Mouse (Mus musculus) kidney, adult 2 months (tissue): ENCODE measurements at regions not wholly inside any gene's neighbourhood (a gene's known extent, or its start where the extent isn't known, plus 50 kb on each side); places are given as distances from the start of the nearest gene placed in this dataset.
A peak's percentile ranks its signal among the peaks of the same experiment; 100 is the strongest.

ENCODE experiments used
- DNase-seq: peaks from one replicate; pipeline ENCODE4 v3.0.0; 2021
- H3K27ac ChIP-seq: fragments of 200-500 bp; 2 replicates; pipeline ENCODE4 v1.5.1; 2012; ENCODE audit warnings: low read depth, low read length, control low read depth, inconsistent platforms; ENCODE audit not compliant: insufficient read depth
- H3K27me3 ChIP-seq: fragments of 200-500 bp; replicated peaks from 2 replicates; pipeline ENCODE4 v1.6.1; 2012; ENCODE audit warnings: mild to moderate bottlenecking, moderate library complexity, low read length, inconsistent platforms; ENCODE audit not compliant: control insufficient read depth, insufficient read depth
- H3K36me3 ChIP-seq: fragments of 200-500 bp; 2 replicates; pipeline ENCODE4 v1.6.1; 2012; ENCODE audit warnings: mild to moderate bottlenecking, moderate library complexity, low read length, inconsistent platforms; ENCODE audit not compliant: control insufficient read depth, insufficient read depth
- H3K4me1 ChIP-seq: fragments of 200-500 bp; 2 replicates; pipeline ENCODE4 v1.6.1; 2011; ENCODE audit warnings: low read length; ENCODE audit not compliant: control insufficient read depth, insufficient read depth
- H3K4me3 ChIP-seq: fragments of 200-500 bp; 2 replicates; pipeline ENCODE4 v1.5.1; 2011; ENCODE audit warnings: mild to moderate bottlenecking, low read depth, low read length, control low read depth; ENCODE audit not compliant: insufficient read depth
- CTCF ChIP-seq: fragments of 200-500 bp; conservative IDR thresholded peaks from 2 replicates; pipeline ENCODE4 v1.5.1; 2011; ENCODE audit warnings: low read depth, mild to moderate bottlenecking, control low read depth, low read length, moderate library complexity, mixed read lengths; ENCODE audit not compliant: insufficient read depth, insufficient read length
- POLR2A ChIP-seq: fragments of 200-500 bp; IDR thresholded peaks from one replicate; pipeline ENCODE4 v1.6.1; 2011; ENCODE audit warnings: low read depth, low read length, control low read depth
- WGBS: fragments of 180-500 bp; shearing (Covaris S2); methylation state at CpG from one replicate; pipeline ENCODE4 v1.1.7; 2018; 5-methylcytosine and 5-hydroxymethylcytosine counted together

DNA sequence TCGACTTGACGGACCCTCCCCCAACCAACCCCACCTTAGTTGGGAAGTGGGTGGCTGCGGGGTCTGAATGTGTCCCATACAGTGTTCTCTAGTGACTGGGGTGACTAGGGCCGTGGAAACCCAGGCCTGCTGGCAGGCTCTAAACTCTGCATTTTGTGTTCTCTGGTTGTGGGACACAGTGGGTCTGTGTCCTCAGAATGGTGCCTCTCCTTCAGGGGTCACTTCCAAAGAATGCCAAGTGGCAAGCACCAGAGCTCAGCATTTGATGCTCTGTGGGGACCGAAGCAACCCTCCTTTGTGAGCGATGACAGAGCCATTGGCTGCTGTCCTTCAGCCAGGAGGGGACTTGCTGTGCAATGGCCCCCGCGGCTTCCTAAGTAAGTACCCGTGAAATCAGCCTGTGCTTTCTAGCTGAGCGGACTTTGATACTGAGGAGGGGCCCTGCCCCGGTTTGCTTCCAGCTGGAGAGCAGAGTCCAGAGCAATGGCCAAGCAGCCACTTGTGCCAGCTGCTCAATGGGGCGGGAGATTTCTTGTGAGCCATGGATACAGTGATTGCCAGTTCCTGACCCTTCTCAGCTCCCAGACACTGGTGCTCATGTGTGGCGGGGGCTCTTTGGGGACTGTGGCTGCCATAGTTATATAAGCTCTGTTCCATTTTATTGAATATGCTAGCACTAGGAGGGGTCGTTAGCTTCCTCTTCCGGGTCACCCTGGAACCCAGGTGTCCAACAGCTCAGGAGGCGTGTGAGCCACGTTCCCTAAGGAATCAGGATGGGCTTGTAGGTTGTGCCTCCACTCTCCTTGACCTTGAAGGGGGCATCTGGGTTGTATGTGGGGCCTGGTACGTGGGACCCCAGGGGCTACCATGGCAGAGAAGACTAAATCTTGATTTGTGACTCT, 60.4 kb upstream of the Sulf2 start:
- peak; percentile 94 for DNase-seq
- H3K4me3 ChIP-seq, result no peak overlapping the region
- TF ChIP-seq POLR2A (no peak), CTCF (no peak)
- peaks cover 14% of the 10 kb centered on the region for H3K4me1 ChIP-seq
- WGBS, result 52% methylated on average over 18 of the region's 18 CpGs
- no peaks in the 10 kb centered on the region for H3K36me3 ChIP-seq
- H3K27me3 ChIP-seq, result no peaks in the 10 kb centered on the region
- peak overlapping the region; percentile 91 for H3K27ac ChIP-seq

GRCm38 (mm10) chr2:166215191-166215590, 59.7 kb upstream of the Sulf2 start:
- no peak for DNase-seq
- H3K4me1 ChIP-seq, result peaks cover 14% of the 10 kb centered on the region
- no peaks in the 10 kb centered on the region for H3K27me3 ChIP-seq
- H3K27ac ChIP-seq, result peak overlapping the region; percentile 91
- H3K4me3 ChIP-seq, result no peak overlapping the region
- no peak for TF ChIP-seq POLR2A
- TF ChIP-seq CTCF, result no peak
- no peaks in the 10 kb centered on the region for H3K36me3 ChIP-seq
- WGBS, result 66% methylated on average over 7 of the region's 7 CpGs

DNA sequence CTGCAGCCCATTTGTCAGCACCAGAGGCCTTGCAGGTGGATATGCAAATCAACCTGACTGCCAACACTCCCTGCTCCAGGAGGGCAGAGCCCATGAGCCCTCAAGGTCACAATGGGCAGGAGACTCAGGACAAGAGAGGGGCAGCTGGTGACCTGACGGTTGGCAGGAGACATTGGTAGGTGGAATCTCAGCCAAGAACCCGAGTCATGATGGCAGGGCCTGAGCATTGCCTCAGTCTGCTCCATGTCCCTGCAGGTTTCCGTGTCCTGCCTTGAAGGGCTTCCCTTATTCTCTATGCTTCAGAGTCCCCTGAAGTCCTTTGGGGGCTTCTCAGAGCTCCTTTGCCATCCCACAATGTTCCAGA, 51.7 kb upstream of the Sulf2 start:
- no peaks in the 10 kb centered on the region for H3K4me1 ChIP-seq
- no peak for DNase-seq
- no peak overlapping the region for H3K4me3 ChIP-seq
- TF ChIP-seq CTCF (no peak), POLR2A (no peak)
- WGBS, result 81% methylated on average over 3 of the region's 3 CpGs
- no peaks in the 10 kb centered on the region for H3K27me3 ChIP-seq
- H3K36me3 ChIP-seq, result no peaks in the 10 kb centered on the region
- H3K27ac ChIP-seq, result no peak overlapping the region

DNA sequence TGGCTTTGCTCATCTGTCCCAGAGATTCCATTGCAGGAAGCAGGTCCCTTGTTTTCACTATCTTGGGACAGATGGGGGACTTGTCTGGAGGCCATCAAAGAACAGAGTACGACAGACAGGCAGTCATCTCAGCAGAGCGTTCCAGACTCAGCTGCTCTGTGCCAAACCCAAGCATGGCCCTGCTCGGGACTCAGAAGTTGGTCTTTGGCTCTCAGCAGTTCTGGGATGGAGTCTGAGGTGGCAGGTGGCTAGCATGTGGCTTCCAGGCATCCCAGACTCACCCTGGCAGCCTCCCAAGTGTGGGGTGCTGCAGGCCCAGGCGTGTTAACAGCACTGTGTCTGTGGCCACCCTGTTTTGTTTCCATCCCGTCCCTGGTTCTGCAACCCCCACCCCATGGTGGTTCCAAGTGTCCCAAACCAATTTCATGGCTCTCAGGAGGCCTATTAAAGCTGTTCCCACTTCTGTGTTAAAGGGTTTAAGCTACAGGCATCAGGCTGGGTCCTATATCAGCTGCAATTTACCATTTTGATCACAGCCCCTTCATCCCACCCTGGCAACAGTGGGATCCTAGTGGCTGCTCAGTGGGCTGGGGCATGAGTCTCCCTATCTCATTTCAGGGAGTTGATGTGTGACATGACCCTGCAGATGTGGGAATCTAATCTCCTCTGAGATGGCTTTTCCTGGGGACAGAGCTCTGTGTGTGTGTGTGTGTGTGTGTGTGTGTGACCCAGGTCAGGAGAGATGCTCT, 51.1 kb upstream of the Sulf2 start:
- H3K36me3 ChIP-seq, result no peaks in the 10 kb centered on the region
- no peak for TF ChIP-seq POLR2A
- TF ChIP-seq CTCF, result no peak
- no peak for DNase-seq
- H3K27me3 ChIP-seq, result no peaks in the 10 kb centered on the region
- WGBS, result 81% methylated on average over 5 of the region's 5 CpGs
- no peak overlapping the region for H3K4me3 ChIP-seq
- H3K4me1 ChIP-seq, result no peaks in the 10 kb centered on the region
- H3K27ac ChIP-seq, result no peak overlapping the region
